ENCODE assay signal across 13 mouse cellular contexts in genomic region chr4:128852266-128852887, GRCm38 (mm10).
"Had no signal": no experiment of that assay in that cellular context is flagged by ENCODE, and none has a peak within 500 bp of the region (broad histone marks: within the 10 kb centered on the region; RNA-seq: fewer than 3 reads in every experiment).

No protein-coding gene starts in this region.

- H3K36me3 ChIP-seq: limb, embryonic 12.5 days; liver, embryonic 15.5 days; midbrain, embryonic 15.5 days; neural tube, embryonic 12.5 days had no signal

- H3K9ac ChIP-seq: limb, embryonic 12.5 days; liver, embryonic 15.5 days; midbrain, embryonic 15.5 days; neural tube, embryonic 12.5 days had no signal

- H3K27ac ChIP-seq: layer of hippocampus, adult 2 months; limb, embryonic 12.5 days; liver, embryonic 15.5 days; midbrain, embryonic 15.5 days; neural tube, embryonic 12.5 days; stomach, postnatal 0 days had no signal

- H3K4me2 ChIP-seq: limb, embryonic 12.5 days; liver, embryonic 15.5 days; midbrain, embryonic 15.5 days; neural tube, embryonic 12.5 days had no signal

- H3K9me3 ChIP-seq: limb, embryonic 12.5 days; liver, embryonic 15.5 days; midbrain, embryonic 15.5 days; neural tube, embryonic 12.5 days had no signal

- H3K4me3 ChIP-seq: layer of hippocampus, adult 2 months; limb, embryonic 12.5 days; liver, embryonic 15.5 days; midbrain, embryonic 15.5 days; neural tube, embryonic 12.5 days had no signal

- DNase-seq: kidney, postnatal 10 days; kidney, postnatal 4 days; lung, adult 2 months; lung, postnatal 36 days; right cerebral cortex, postnatal 25 days; thymus, postnatal 4 days had no signal

- H3K4me1 ChIP-seq: midbrain, embryonic 15.5 days had no signal

- ATAC-seq: lung, postnatal 0 days; midbrain, embryonic 15.5 days had no signal

- H3K27me3 ChIP-seq: limb, embryonic 12.5 days; liver, embryonic 15.5 days; midbrain, embryonic 15.5 days; neural tube, embryonic 12.5 days had no signal
